Mouse (Mus musculus) neural tube, embryonic 15.5 days (tissue): ENCODE measurements around the gene Dicer1. TPM values are rescaled to one million over a fixed set of nuclear protein-coding genes. Genes with fewer than 3 reads are reported as not detected.
A peak's percentile ranks its signal among the peaks of the same experiment; 100 is the strongest.

Experiments
- ATAC-seq: fragments of 200-750 bp; cut with Nextera tagmentation; 2 replicates; pipeline ENCODE4 v1.8.0; 2017; ENCODE audit warnings: mild to moderate bottlenecking, moderate TSS enrichment, moderate library complexity; ENCODE audit not compliant: low FRiP score
- H3K27ac ChIP-seq: fragments of 300-500 bp; sonication (generic); replicated peaks from 2 replicates; pipeline ENCODE4 v1.5.1; 2015; ENCODE audit warnings: mild to moderate bottlenecking, inconsistent platforms
- H3K27me3 ChIP-seq: fragments of 300-500 bp; sonication (generic); replicated peaks from 2 replicates; pipeline ENCODE4 v1.6.1; 2015; ENCODE audit warnings: inconsistent platforms
- H3K36me3 ChIP-seq: fragments of 300-500 bp; sonication (generic); 2 replicates; pipeline ENCODE4 v1.6.1; 2015; ENCODE audit warnings: inconsistent platforms
- H3K4me1 ChIP-seq: fragments of 300-500 bp; sonication (generic); 2 replicates; pipeline ENCODE4 v1.6.1; 2015; ENCODE audit warnings: inconsistent platforms
- H3K4me2 ChIP-seq: fragments of 300-500 bp; sonication (generic); 2 replicates; pipeline ENCODE4 v1.6.1; 2015; ENCODE audit warnings: inconsistent platforms, mild to moderate bottlenecking, moderate library complexity
- H3K4me3 ChIP-seq: fragments of 300-500 bp; sonication (generic); replicated peaks from 2 replicates; pipeline ENCODE4 v1.5.1; 2015; ENCODE audit warnings: mild to moderate bottlenecking, inconsistent platforms
- H3K9ac ChIP-seq: fragments of 300-500 bp; sonication (generic); replicated peaks from 2 replicates; pipeline ENCODE4 v1.6.1; 2015; ENCODE audit warnings: mild to moderate bottlenecking, inconsistent platforms
- H3K9me3 ChIP-seq: fragments of 300-500 bp; sonication (generic); replicated peaks from 2 replicates; pipeline ENCODE4 v1.6.1; 2016; ENCODE audit warnings: inconsistent platforms
- WGBS: fragments of 180-500 bp; shearing (Covaris S2); methylation state at CpG from one replicate; pipeline ENCODE4 v1.1.7; 2015; ENCODE audit warnings: mixed read lengths; 5-methylcytosine and 5-hydroxymethylcytosine counted together
- polyA plus RNA-seq: library from polyadenylated mRNA; unstranded; fragments of >200 nt; fragmentation: Nextera tagmentation; extraction: Ambion mirVana; gene quantifications from 2 replicates; pipeline ENCODE4 v1.2.1, GENCODE M21; 2015

Dicer1 gene
- polyA plus RNA-seq, 1 experiment from 2014 or later = 34.5 TPM

GRCm38 (mm10) chr12:104672976-104673375 lies 78.8 kb downstream of the Dicer1 start:
- WGBS = 75% methylated on average over 5 of the region's 5 CpGs
- Histone ChIP-seq H3K36me3 (no peaks in the 10 kb centered on the region), H3K27me3 (0 out of 2 replicates have a peak, but pooled peaks cover 3% of the 10 kb centered on the region), H3K27ac (no peak overlapping the region), H3K4me1 (no peaks in the 10 kb centered on the region), H3K9me3 (no peaks in the 10 kb centered on the region), H3K4me3 (no peak overlapping the region), H3K4me2 (no peak overlapping the region), H3K9ac (no peak overlapping the region)
- no peak for ATAC-seq

DNA sequence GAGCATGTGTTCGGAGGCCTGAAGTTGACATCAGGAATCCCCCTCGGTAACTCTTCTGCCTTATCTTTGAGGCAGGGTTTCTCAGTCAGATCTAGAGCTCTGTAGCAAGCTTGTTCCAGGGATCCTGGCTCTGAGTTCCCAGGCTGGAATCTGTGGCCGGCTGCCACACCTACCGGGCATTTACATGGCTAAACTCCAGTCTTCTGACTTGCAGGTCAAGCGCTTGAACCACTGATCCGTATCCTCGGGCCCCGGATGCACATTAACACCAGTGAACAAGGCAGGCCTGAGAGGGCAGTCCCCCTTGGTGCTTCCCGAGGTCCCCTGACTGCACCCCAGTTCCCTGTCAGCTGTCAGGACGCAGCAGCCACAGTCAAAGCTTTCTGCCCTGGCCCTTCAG lies 79.3 kb downstream of the Dicer1 start:
- 77% methylated on average over 10 of the region's 10 CpGs for WGBS
- no peak overlapping the region for H3K9ac ChIP-seq

DNA sequence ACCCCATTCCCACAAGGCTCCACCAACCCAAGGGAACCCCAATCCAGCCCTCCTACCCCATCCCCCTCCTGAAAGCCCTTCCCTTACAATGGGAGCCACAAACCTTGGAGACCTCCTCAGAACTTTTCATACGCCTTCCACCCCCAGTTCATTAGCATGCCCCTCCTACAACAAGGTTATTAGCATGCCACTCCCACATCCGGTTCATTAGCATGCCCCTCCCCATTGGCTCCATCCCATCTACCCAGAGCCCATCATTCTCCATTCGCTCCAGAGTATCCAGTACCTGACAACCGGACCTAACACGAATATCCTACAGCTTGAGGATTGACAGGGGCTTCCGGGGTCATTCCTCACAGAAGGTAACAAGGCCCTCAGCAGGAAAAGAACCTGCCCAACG lies 83.9 kb downstream of the Dicer1 start:
- 79% methylated on average over 7 of the region's 7 CpGs for WGBS
- Histone ChIP-seq H3K9me3 (no peaks in the 10 kb centered on the region), H3K27ac (no peak overlapping the region), H3K9ac (no peak overlapping the region), H3K4me2 (no peak overlapping the region), H3K4me3 (no peak overlapping the region), H3K4me1 (no peaks in the 10 kb centered on the region), H3K36me3 (no peaks in the 10 kb centered on the region), H3K27me3 (no peaks in the 10 kb centered on the region)
- ATAC-seq = no peak

More for the DNA sequence above, 79.3 kb downstream of the Dicer1 start:
- no peak overlapping the region for H3K27ac ChIP-seq
- no peak for ATAC-seq
- H3K9me3 ChIP-seq = no peaks in the 10 kb centered on the region
- H3K4me1 ChIP-seq = no peaks in the 10 kb centered on the region
- no peak overlapping the region for H3K4me2 ChIP-seq
- H3K27me3 ChIP-seq = 0 out of 2 replicates have a peak, but pooled peaks cover 3% of the 10 kb centered on the region
- H3K36me3 ChIP-seq = no peaks in the 10 kb centered on the region
- H3K4me3 ChIP-seq = no peak overlapping the region

DNA sequence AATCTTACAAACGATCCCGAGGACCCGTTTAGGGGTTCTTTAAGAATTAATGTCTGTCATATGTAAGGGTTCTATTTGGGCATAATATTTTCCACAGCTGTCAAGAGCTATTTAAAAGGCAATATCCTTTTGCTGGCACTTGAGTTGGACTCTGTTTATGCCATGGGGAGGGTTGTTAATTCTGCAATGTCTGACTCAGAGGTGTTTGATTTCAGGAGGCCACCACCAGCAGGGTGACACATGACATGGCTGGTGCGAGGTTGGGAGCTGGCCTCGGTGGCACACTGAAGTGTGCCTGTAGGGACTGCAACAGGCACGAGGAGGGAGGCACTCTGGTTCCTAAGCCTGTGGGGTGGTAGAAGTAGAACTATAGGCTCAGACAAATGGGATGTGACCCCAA lies 85.8 kb downstream of the Dicer1 start:
- Histone ChIP-seq H3K4me2 (no peak overlapping the region), H3K9me3 (no peaks in the 10 kb centered on the region), H3K9ac (no peak overlapping the region), H3K27ac (no peak overlapping the region), H3K36me3 (no peaks in the 10 kb centered on the region), H3K4me3 (no peak overlapping the region), H3K27me3 (no peaks in the 10 kb centered on the region), H3K4me1 (no peaks in the 10 kb centered on the region)
- ATAC-seq = no peak
- WGBS = 64% methylated on average over 6 of the region's 6 CpGs

GRCm38 (mm10) chr12:104665521-104665920 lies 86.2 kb downstream of the Dicer1 start:
- WGBS = 75% methylated on average over 9 of the region's 9 CpGs
- no peak overlapping the region for H3K27ac ChIP-seq
- no peaks in the 10 kb centered on the region for H3K9me3 ChIP-seq
- H3K36me3 ChIP-seq = no peaks in the 10 kb centered on the region
- no peak overlapping the region for H3K4me3 ChIP-seq
- H3K4me2 ChIP-seq = no peak overlapping the region
- ATAC-seq = no peak
- no peak overlapping the region for H3K9ac ChIP-seq
- H3K27me3 ChIP-seq = no peaks in the 10 kb centered on the region
- no peaks in the 10 kb centered on the region for H3K4me1 ChIP-seq

DNA sequence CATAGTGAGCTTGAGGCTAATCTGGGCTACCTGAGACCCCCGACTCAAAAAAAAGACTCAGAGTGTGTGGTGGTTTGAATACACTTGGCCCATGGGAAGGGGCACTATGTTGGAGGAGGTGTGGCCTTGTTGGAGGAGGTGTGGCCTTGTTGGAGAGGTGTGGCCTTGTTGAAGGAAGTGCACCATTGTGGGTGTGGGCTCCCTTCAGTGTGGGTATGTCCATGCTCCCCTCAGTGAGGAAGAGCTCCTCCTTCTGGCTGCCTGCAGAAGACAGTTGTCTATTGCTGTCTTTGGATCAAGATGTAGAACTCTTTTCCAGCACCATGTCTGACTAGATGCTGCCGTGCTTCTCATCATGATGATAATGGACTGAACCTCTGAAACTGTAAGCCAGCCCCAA lies 95.6 kb downstream of the Dicer1 start:
- no peaks in the 10 kb centered on the region for H3K9me3 ChIP-seq
- H3K27me3 ChIP-seq = no peaks in the 10 kb centered on the region
- no peak overlapping the region for H3K4me3 ChIP-seq
- ATAC-seq = no peak
- no peak overlapping the region for H3K9ac ChIP-seq
- WGBS = 92% methylated on average over 2 of the region's 2 CpGs
- H3K36me3 ChIP-seq = no peaks in the 10 kb centered on the region
- no peak overlapping the region for H3K27ac ChIP-seq
- peaks cover 4% of the 10 kb centered on the region; the same call in 1 of the 2 replicates for H3K4me1 ChIP-seq
- no peak overlapping the region for H3K4me2 ChIP-seq

GRCm38 (mm10) chr12:104655006-104655405 lies 96.7 kb downstream of the Dicer1 start:
- no peaks in the 10 kb centered on the region for H3K36me3 ChIP-seq
- H3K27ac ChIP-seq = no peak overlapping the region
- H3K4me1 ChIP-seq = peaks cover 11% of the 10 kb centered on the region
- no peaks in the 10 kb centered on the region for H3K27me3 ChIP-seq
- no peak for ATAC-seq
- no peaks in the 10 kb centered on the region for H3K9me3 ChIP-seq
- H3K9ac ChIP-seq = no peak overlapping the region
- no peak overlapping the region for H3K4me3 ChIP-seq
- WGBS = 79% methylated on average over 1 of the region's 1 CpGs
- H3K4me2 ChIP-seq = no peak overlapping the region

DNA sequence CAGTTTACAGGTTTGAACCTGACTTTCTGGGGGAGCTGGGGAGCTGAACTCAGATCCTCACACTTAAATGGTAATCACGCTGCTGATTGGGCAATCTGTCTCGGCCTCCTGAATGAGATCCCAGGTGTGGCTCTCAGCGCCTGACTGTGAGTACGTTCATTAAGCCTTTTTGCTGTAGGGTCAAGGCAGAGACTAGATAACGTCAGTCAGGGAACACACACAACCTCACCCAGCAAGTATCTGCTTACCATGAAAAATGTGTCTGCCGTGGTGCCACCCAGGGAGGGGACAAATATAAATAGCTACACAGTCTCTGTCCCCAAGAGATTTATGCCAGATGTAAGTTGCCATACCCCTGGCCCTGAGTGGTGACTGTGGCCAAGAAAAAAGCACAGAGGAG lies 99.7 kb downstream of the Dicer1 start:
- Histone ChIP-seq H3K4me1 (peaks cover 11% of the 10 kb centered on the region), H3K36me3 (no peaks in the 10 kb centered on the region), H3K4me2 (no peak overlapping the region), H3K9ac (no peak overlapping the region), H3K27me3 (no peaks in the 10 kb centered on the region), H3K27ac (no peak overlapping the region), H3K4me3 (no peak overlapping the region), H3K9me3 (no peaks in the 10 kb centered on the region)
- ATAC-seq = no peak
- 44% methylated on average over 6 of the region's 6 CpGs for WGBS

DNA sequence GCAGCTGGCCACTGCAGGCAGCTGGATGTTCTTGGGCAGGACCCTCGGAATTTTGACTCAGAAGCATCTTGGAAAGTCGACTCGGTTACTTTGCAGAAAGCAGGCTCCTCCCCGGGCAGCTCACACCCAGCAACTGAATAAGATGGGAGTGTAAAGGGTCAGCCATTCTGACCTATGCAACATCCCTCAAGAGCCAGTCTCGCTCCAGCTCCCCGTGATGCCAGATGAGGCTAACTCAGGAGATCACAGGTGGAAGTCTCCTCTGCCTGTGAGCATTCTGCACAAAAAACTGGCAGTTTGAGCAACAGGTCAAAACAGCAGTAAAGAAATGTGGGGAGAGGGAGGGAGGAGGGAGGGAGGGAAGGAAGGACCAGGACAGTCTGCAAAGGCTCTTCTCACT lies 100.5 kb downstream of the Dicer1 start:
- Histone ChIP-seq H3K4me2 (no peak overlapping the region), H3K4me3 (no peak overlapping the region), H3K9ac (no peak overlapping the region), H3K27ac (no peak overlapping the region), H3K4me1 (peaks cover 11% of the 10 kb centered on the region), H3K27me3 (no peaks in the 10 kb centered on the region), H3K9me3 (no peaks in the 10 kb centered on the region), H3K36me3 (no peaks in the 10 kb centered on the region)
- no peak for ATAC-seq
- WGBS = 51% methylated on average over 6 of the region's 6 CpGs

- no peak overlapping the region for H3K9ac ChIP-seq
- 50% methylated on average over 14 of the region's 14 CpGs for WGBS
- peak; percentile 50; the same call in 1 of the 2 replicates for ATAC-seq
Observed at GRCm38 (mm10) chr12:104650510-104651260, 101.1 kb downstream of the Dicer1 start.

DNA sequence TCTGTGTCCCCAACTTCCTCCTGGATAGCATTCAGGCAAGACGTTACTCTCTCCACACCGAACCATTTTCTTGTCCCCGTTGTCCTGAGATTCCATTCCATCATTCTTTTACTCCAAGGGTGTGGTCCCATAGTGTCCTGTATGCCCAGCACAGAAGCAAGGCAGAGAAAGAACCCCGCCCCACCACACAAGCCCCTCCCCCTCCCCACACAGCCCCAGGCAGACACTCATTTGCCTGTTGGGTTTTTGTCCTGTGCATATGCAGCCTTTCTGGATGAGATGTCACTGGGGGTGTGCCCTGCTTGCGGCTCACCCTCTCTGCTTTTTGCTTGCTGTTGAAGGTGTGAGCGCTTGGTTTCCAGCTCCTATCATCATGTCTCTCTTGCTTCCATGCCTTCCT lies 103.4 kb downstream of the Dicer1 start:
- WGBS = 92% methylated on average over 6 of the region's 6 CpGs
- no peaks in the 10 kb centered on the region for H3K36me3 ChIP-seq
- no peaks in the 10 kb centered on the region for H3K27me3 ChIP-seq
- H3K4me3 ChIP-seq = no peak overlapping the region
- H3K9ac ChIP-seq = no peak overlapping the region
- H3K4me1 ChIP-seq = peaks cover 11% of the 10 kb centered on the region
- no peak overlapping the region for H3K27ac ChIP-seq
- no peak overlapping the region for H3K4me2 ChIP-seq
- ATAC-seq = no peak
- no peaks in the 10 kb centered on the region for H3K9me3 ChIP-seq

More at GRCm38 (mm10) chr12:104650510-104651260, 101.1 kb downstream of the Dicer1 start:
- Histone ChIP-seq H3K27ac (no peak overlapping the region), H3K4me2 (no peak overlapping the region), H3K36me3 (no peaks in the 10 kb centered on the region), H3K9me3 (no peaks in the 10 kb centered on the region), H3K4me3 (no peak overlapping the region), H3K27me3 (no peaks in the 10 kb centered on the region), H3K4me1 (peaks cover 11% of the 10 kb centered on the region)

GRCm38 (mm10) chr12:104642337-104642736 lies 109.4 kb downstream of the Dicer1 start:
- H3K4me1 ChIP-seq = peaks cover 10% of the 10 kb centered on the region
- peaks cover 3% of the 10 kb centered on the region; the same call in 1 of the 2 replicates for H3K9me3 ChIP-seq
- no peaks in the 10 kb centered on the region for H3K27me3 ChIP-seq
- H3K9ac ChIP-seq = no peak overlapping the region
- no peak for ATAC-seq
- H3K4me2 ChIP-seq = no peak overlapping the region
- no peaks in the 10 kb centered on the region for H3K36me3 ChIP-seq
- WGBS = 69% methylated on average over 7 of the region's 7 CpGs
- no peak overlapping the region for H3K27ac ChIP-seq
- no peak overlapping the region for H3K4me3 ChIP-seq
